Mouse (Mus musculus) lung, postnatal 0 days (tissue): ENCODE measurements at regions not wholly inside any gene's neighbourhood (a gene's known extent, or its start where the extent isn't known, plus 50 kb on each side); places are given as distances from the start of the nearest gene placed in this dataset.

Experiments used
- CTCF ChIP-seq: IDR thresholded peaks from 2 replicates; pipeline ENCODE4 v1.5.1; 2016; ENCODE audit warnings: antibody characterized with exemption, mild to moderate bottlenecking
- EP300 ChIP-seq: IDR thresholded peaks from 2 replicates; pipeline ENCODE4 v1.6.1; 2016; ENCODE audit warnings: antibody characterized with exemption, mild to moderate bottlenecking, control low read depth

DNA sequence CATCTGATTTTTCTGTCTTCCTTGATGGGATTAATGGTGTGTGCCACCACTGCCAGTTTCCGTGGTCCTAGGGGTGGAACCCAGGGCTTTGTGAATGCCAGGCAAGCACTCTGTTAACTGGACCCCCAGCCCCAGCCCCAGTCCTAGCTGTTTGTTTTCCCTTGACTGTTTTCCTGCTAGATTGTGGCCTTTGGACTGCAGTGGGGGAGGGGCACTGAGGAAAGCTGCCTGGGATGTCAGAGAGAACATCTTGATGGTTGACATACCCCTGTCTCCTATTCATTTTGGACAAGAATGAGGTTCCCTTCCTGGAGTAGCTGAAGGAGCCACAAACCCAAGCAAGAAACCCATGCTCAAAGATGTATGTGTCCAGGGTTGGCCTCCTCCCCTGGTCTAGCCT, 77.8 kb upstream of the Sulf2 start:
- no peak for TF ChIP-seq CTCF
- no peak for TF ChIP-seq EP300
